Mouse (Mus musculus): ENCODE data around the gene Sh2d3c.

DNA sequence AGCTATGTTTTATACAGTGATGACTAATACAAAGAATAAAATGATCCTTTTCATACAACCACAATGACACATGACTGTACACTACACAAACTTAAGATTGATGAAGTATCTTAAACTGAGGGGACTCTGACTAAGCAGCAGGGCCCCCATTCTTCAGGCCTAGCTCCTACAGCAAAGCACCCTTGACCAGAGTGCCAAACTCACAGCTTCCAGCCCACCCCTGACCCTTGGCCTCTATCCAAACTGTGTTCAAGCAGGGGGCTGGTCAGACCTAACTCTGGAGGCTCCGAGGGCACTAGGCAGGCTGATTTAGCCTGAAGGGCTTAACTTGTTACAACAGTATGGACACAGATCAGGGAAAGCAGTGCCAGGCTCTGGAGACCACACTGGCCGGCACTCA, 67.7 kb downstream of the Sh2d3c start:
- no peak for TF ChIP-seq CTCF (IDR thresholded peaks at IDR 0.05; ENCODE audit: control insufficient read depth, insufficient read depth, low read length)
- no peak for TF ChIP-seq POLR2A (IDR thresholded peaks at IDR 0.05; ENCODE audit: borderline replicate concordance, control insufficient read depth, low read depth, low read length)

Data from bone marrow, adult 2 months (tissue).